Mouse (Mus musculus) adrenal gland, postnatal 4 days (tissue): Measurements from ENCODE around the gene Atp6v1g1. TPM values are rescaled to one million over a fixed set of nuclear protein-coding genes. Genes with fewer than 3 reads are reported as not detected.
A peak's percentile ranks its signal among the peaks of the same experiment; 100 is the strongest.

Experiments
- DNase-seq, 2 experiments: peaks; one replicate each; pipeline ENCODE4 v3.0.0; 2021 to 2022; ENCODE audit warnings: low spot score in 2 of 2, mixed read lengths in 2 of 2
- total RNA-seq, 2 experiments: library from RNA; stranded (reverse); gene quantifications; 2 replicates each; pipeline ENCODE4 v1.2.3; 2021

Atp6v1g1 gene
- total RNA-seq, 2 experiments from 2014 or later: 148 TPM

- no peak for DNase-seq
Observed at GRCm38 (mm10) chr4:63545231-63545958, 823 bp downstream of the Atp6v1g1 start.

GRCm38 (mm10) chr4:63546441-63547055 is 2.0 kb downstream of the Atp6v1g1 start:
- DNase-seq: no peak

- DNase-seq: no peak
Observed at GRCm38 (mm10) chr4:63547799-63548198, 3.2 kb downstream of the Atp6v1g1 start.

GRCm38 (mm10) chr4:63548491-63548890 is 3.9 kb downstream of the Atp6v1g1 start:
- no peak for DNase-seq

- DNase-seq: no peak
Observed at GRCm38 (mm10) chr4:63550908-63551307, 6.3 kb downstream of the Atp6v1g1 start.

- DNase-seq: no peak
Observed at GRCm38 (mm10) chr4:63552865-63553264, 8.3 kb downstream of the Atp6v1g1 start.

- DNase-seq: no peak
Observed at GRCm38 (mm10) chr4:63553789-63554576, 9.4 kb downstream of the Atp6v1g1 start.

- DNase-seq: no peak
Observed at GRCm38 (mm10) chr4:63554616-63555015, 10.0 kb downstream of the Atp6v1g1 start.

GRCm38 (mm10) chr4:63555111-63555510 is 10.5 kb downstream of the Atp6v1g1 start:
- DNase-seq: no peak

GRCm38 (mm10) chr4:63556665-63557064 is 12.1 kb downstream of the Atp6v1g1 start:
- no peak for DNase-seq

- DNase-seq: no peak
Observed at GRCm38 (mm10) chr4:63557124-63558059, 12.8 kb downstream of the Atp6v1g1 start.

- DNase-seq: peak; percentile 57 to 73
Observed at GRCm38 (mm10) chr4:63558407-63559081, 14.0 kb downstream of the Atp6v1g1 start, which contains the start of gene Tmem268. TSS of gene Tmem268 (plus strand) at chr4:63558781.

- DNase-seq: no peak
Observed at GRCm38 (mm10) chr4:63559127-63559697, 14.6 kb downstream of the Atp6v1g1 start.

- peak in 1 of 2 experiments; percentile 22 for DNase-seq
Observed at GRCm38 (mm10) chr4:63560079-63560478, 15.5 kb downstream of the Atp6v1g1 start.

GRCm38 (mm10) chr4:63561861-63562675 is 17.5 kb downstream of the Atp6v1g1 start:
- no peak for DNase-seq

- DNase-seq: no peak
Observed at GRCm38 (mm10) chr4:63562742-63563141, 18.2 kb downstream of the Atp6v1g1 start.

- no peak for DNase-seq
Observed at GRCm38 (mm10) chr4:63567712-63568390, 23.3 kb downstream of the Atp6v1g1 start.

GRCm38 (mm10) chr4:63569322-63569721 is 24.8 kb downstream of the Atp6v1g1 start:
- DNase-seq: no peak
